ENCODE assay signal across 12 mouse cellular contexts in the genomic region with DNA sequence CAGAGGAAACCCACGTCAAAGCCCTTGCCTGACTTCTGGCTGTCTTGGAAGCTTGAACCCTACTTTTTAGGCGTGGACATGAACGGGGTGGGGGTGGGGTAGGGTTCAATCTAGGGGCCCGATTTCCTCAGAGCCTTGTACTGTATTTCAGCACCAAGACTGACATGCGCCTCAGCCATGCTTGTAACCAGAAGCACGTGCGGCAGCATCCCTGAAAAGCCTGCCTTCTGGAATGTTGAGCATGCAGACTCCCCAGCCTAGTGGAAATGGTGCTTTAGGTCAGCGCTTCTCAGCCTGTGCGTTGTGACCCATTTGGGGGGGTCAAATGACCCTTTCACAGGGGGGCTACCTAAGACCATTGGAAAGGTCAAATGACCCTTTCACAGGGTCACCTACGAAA. TPM values are rescaled to one million over a fixed set of nuclear protein-coding genes. Genes with fewer than 3 reads are reported as not detected.
DNase-seq lines count a peak whose midpoint lies in the region; ATAC-seq lines count a peak whose summit lies in the region.
"Had no signal": no experiment of that assay in that cellular context is flagged by ENCODE, and none has a peak within 500 bp of the region (broad histone marks: within the 10 kb centered on the region; RNA-seq: fewer than 3 reads in every experiment).

No protein-coding gene starts in this region.

- H3K4me3 ChIP-seq in hindbrain, embryonic 11.5 days (ENCODE audit: low read depth, low read length) = no peak overlapping the region
- H3K4me3 ChIP-seq in hindbrain, embryonic 13.5 days = no peak overlapping the region
- H3K4me3 ChIP-seq in midbrain, embryonic 12.5 days = no peak overlapping the region
- H3K4me3 ChIP-seq in midbrain, embryonic 14.5 days (replicated peaks; ENCODE audit: low read depth, low read length) = no peak overlapping the region
- H3K4me3 ChIP-seq in embryonic facial prominence, embryonic 12.5 days = no peak overlapping the region
- H3K4me3 ChIP-seq: gastrocnemius, adult 2 months had no signal

- no peak overlapping the region for H3K4me2 ChIP-seq in hindbrain, embryonic 11.5 days (replicated peaks; ENCODE audit: low read depth, low read length)
- H3K4me2 ChIP-seq in hindbrain, embryonic 13.5 days = no peak overlapping the region
- no peak overlapping the region for H3K4me2 ChIP-seq in midbrain, embryonic 12.5 days (replicated peaks)
- H3K4me2 ChIP-seq in midbrain, embryonic 14.5 days (ENCODE audit: low read length) = no peak overlapping the region
- H3K4me2 ChIP-seq in embryonic facial prominence, embryonic 12.5 days (replicated peaks) = no peak overlapping the region; the same call in 1 of the 2 replicates

- H3K27ac ChIP-seq in hindbrain, embryonic 11.5 days (ENCODE audit: low read depth, low read length) = no peak overlapping the region
- H3K27ac ChIP-seq in hindbrain, embryonic 13.5 days = no peak overlapping the region
- no peak overlapping the region for H3K27ac ChIP-seq in midbrain, embryonic 12.5 days (replicated peaks)
- H3K27ac ChIP-seq in midbrain, embryonic 14.5 days (replicated peaks; ENCODE audit: low read depth, low read length) = no peak overlapping the region
- H3K27ac ChIP-seq in embryonic facial prominence, embryonic 12.5 days = peak overlapping the region; percentile 47; the same call in 1 of the 2 replicates
- H3K27ac ChIP-seq: gastrocnemius, adult 2 months had no signal

- 0 out of 2 replicates have a peak, but pooled peaks cover 2% of the 10 kb centered on the region for H3K36me3 ChIP-seq in hindbrain, embryonic 11.5 days (ENCODE audit: control insufficient read depth, insufficient read depth, low read length)
- no peaks in the 10 kb centered on the region for H3K36me3 ChIP-seq in hindbrain, embryonic 13.5 days
- H3K36me3 ChIP-seq in midbrain, embryonic 12.5 days = peaks cover 16% of the 10 kb centered on the region
- H3K36me3 ChIP-seq in midbrain, embryonic 14.5 days (ENCODE audit: control insufficient read depth, insufficient read depth, low read length) = no peaks in the 10 kb centered on the region; the same call in 1 of the 2 replicates
- peaks cover 24% of the 10 kb centered on the region for H3K36me3 ChIP-seq in embryonic facial prominence, embryonic 12.5 days

- intact Hi-C loops in gastrocnemius, postnatal 14 days (cut with DNase I; ENCODE audit: low total_unique reads) = no loop called here

- ATAC-seq in hindbrain, embryonic 11.5 days (ENCODE audit: low FRiP score) = peak; percentile 23; the same call in 1 of the 2 replicates
- no peak for ATAC-seq in hindbrain, embryonic 13.5 days (ENCODE audit: low FRiP score)
- ATAC-seq in midbrain, embryonic 12.5 days (ENCODE audit: low FRiP score, low read depth) = peak; percentile 19; the same call in 1 of the 2 replicates
- no peak for ATAC-seq in midbrain, embryonic 14.5 days (ENCODE audit: low FRiP score, low TSS enrichment)
- 0 out of 2 replicates have a peak, but pooled peaks have one; percentile 44 for ATAC-seq in embryonic facial prominence, embryonic 12.5 days (ENCODE audit: insufficient number of reproducible peaks, insufficient read depth, low FRiP score, low TSS enrichment)

- DNase-seq in hindbrain, embryonic 11.5 days (ENCODE audit: low spot score) = peak; percentile 41
- no peak for DNase-seq in midbrain, embryonic 14.5 days
- DNase-seq in retina, embryonic 14.5 days (ENCODE audit: low spot score) = peak; percentile 35
- DNase-seq in spleen, postnatal 36 days (ENCODE audit: low spot score in 2 of 2) = no peak
- DNase-seq in gastrocnemius, postnatal 14 days = no peak
- DNase-seq: gastrocnemius, adult 2 months; liver had no signal

- no peaks in the 10 kb centered on the region for H3K9me3 ChIP-seq in hindbrain, embryonic 11.5 days (ENCODE audit: control insufficient read depth, low read length)
- H3K9me3 ChIP-seq in hindbrain, embryonic 13.5 days = no peaks in the 10 kb centered on the region
- H3K9me3 ChIP-seq in midbrain, embryonic 12.5 days = no peaks in the 10 kb centered on the region
- H3K9me3 ChIP-seq in midbrain, embryonic 14.5 days (ENCODE audit: control insufficient read depth, low read length) = no peaks in the 10 kb centered on the region
- no peaks in the 10 kb centered on the region for H3K9me3 ChIP-seq in embryonic facial prominence, embryonic 12.5 days

- no peak overlapping the region for H3K9ac ChIP-seq in hindbrain, embryonic 11.5 days (ENCODE audit: low read depth, low read length)
- H3K9ac ChIP-seq in hindbrain, embryonic 13.5 days = no peak overlapping the region
- H3K9ac ChIP-seq in midbrain, embryonic 12.5 days (replicated peaks) = no peak overlapping the region
- H3K9ac ChIP-seq in midbrain, embryonic 14.5 days (replicated peaks; ENCODE audit: low read length) = no peak overlapping the region
- no peak overlapping the region for H3K9ac ChIP-seq in embryonic facial prominence, embryonic 12.5 days

- no peaks in the 10 kb centered on the region for H3K27me3 ChIP-seq in hindbrain, embryonic 11.5 days (ENCODE audit: control insufficient read depth, insufficient read depth, low read length)
- H3K27me3 ChIP-seq in hindbrain, embryonic 13.5 days = no peaks in the 10 kb centered on the region
- H3K27me3 ChIP-seq in midbrain, embryonic 12.5 days = no peaks in the 10 kb centered on the region
- no peaks in the 10 kb centered on the region for H3K27me3 ChIP-seq in midbrain, embryonic 14.5 days (ENCODE audit: control insufficient read depth, insufficient read depth, low read length)
- H3K27me3 ChIP-seq in embryonic facial prominence, embryonic 12.5 days = no peaks in the 10 kb centered on the region; the same call in 1 of the 2 replicates

- H3K4me1 ChIP-seq in hindbrain, embryonic 11.5 days (replicated peaks; ENCODE audit: control insufficient read depth, insufficient read depth, low read length) = peaks cover 4% of the 10 kb centered on the region
- peaks cover 40% of the 10 kb centered on the region for H3K4me1 ChIP-seq in hindbrain, embryonic 13.5 days (replicated peaks)
- peaks cover 49% of the 10 kb centered on the region for H3K4me1 ChIP-seq in midbrain, embryonic 12.5 days
- H3K4me1 ChIP-seq in midbrain, embryonic 14.5 days (ENCODE audit: control insufficient read depth, insufficient read depth, low read length) = peaks cover 24% of the 10 kb centered on the region; the same call in 1 of the 2 replicates
- H3K4me1 ChIP-seq in embryonic facial prominence, embryonic 12.5 days = peaks cover 26% of the 10 kb centered on the region

- 24% methylated on average over 10 of the region's 10 CpGs for WGBS in hindbrain, embryonic 11.5 days
- WGBS in hindbrain, embryonic 13.5 days = 29% methylated on average over 10 of the region's 10 CpGs
- WGBS in midbrain, embryonic 12.5 days = 23% methylated on average over 10 of the region's 10 CpGs
- 31% methylated on average over 10 of the region's 10 CpGs for WGBS in midbrain, embryonic 14.5 days
- 8% methylated on average over 10 of the region's 10 CpGs for WGBS in embryonic facial prominence, embryonic 12.5 days

RNA-seq across cellular contexts. Expression of gene Fat1, which starts 25.2 kb away (rescaled TPM):
- 26.3 and 33.5 TPM in 2 replicates for polyA plus RNA-seq in hindbrain, embryonic 11.5 days (2014; fragmentation: Nextera tagmentation; extraction: Ambion mirVana)
- polyA plus RNA-seq in hindbrain, embryonic 13.5 days (2015; fragmentation: Nextera tagmentation; extraction: Ambion mirVana) = 12.7 and 13.9 TPM in 2 replicates
- 18.5 and 18.9 TPM in 2 replicates for polyA plus RNA-seq in midbrain, embryonic 12.5 days (2016; fragmentation: Nextera tagmentation; extraction: Ambion mirVana)
- polyA plus RNA-seq in midbrain, embryonic 14.5 days (2014; fragmentation: Nextera tagmentation; extraction: Ambion mirVana) = 22.8 and 23.5 TPM in 2 replicates
- polyA plus RNA-seq in embryonic facial prominence, embryonic 12.5 days (2016; fragmentation: Nextera tagmentation; extraction: Ambion mirVana) = 26.1 and 29.5 TPM in 2 replicates
- total RNA-seq in gastrocnemius, postnatal 14 days (2021) = 10 to 100 TPM; 10.1 to 13.4 TPM
- total RNA-seq: common myeloid progenitor, adult 5-6 weeks; megakaryocyte progenitor cell, adult 5-6 weeks had no signal

Comparison
In these comparisons a context has a peak if more than half of its experiments do, and no peak if none do; other contexts are left out.
1. ATAC-seq: peak in hindbrain, embryonic 11.5 days (single experiment), midbrain, embryonic 12.5 days (single experiment) and embryonic facial prominence, embryonic 12.5 days (single experiment); none in hindbrain, embryonic 13.5 days (single experiment) and midbrain, embryonic 14.5 days (single experiment).
2. DNase-seq: peak in hindbrain, embryonic 11.5 days (single experiment) and retina, embryonic 14.5 days (single experiment); none in midbrain, embryonic 14.5 days (single experiment), spleen, postnatal 36 days (0 of 2) and gastrocnemius, postnatal 14 days (single experiment).